Mouse (Mus musculus) spleen, adult 2 months (tissue): ENCODE results near the gene Acaca.

ENCODE experiments used
- CTCF ChIP-seq: fragments of 200-500 bp; IDR thresholded peaks from 2 replicates; pipeline ENCODE4 v1.5.1; 2011; ENCODE audit warnings: mild to moderate bottlenecking, inconsistent platforms; ENCODE audit not compliant: insufficient read depth, insufficient read length, insufficient replicate concordance; ENCODE audit errors: extremely low read depth
- POLR2A ChIP-seq: fragments of 200-500 bp; IDR thresholded peaks from 2 replicates; pipeline ENCODE4 v1.6.1; 2011; ENCODE audit warnings: low read depth, low read length, inconsistent platforms

- no peak for TF ChIP-seq CTCF
- no peak for TF ChIP-seq POLR2A
These were observed 47.6 kb upstream of the Acaca start for GRCm38 (mm10) chr11:84081901-84082300.
